Mouse (Mus musculus): ENCODE measurements around the gene Lmbr1l. TPM values are rescaled to one million over a fixed set of nuclear protein-coding genes. Genes with fewer than 3 reads are reported as not detected.

The Lmbr1l gene
- total and polyA plus RNA-seq, 3 experiments = 23.4 to 30.4 (median 27.9) TPM

DNA sequence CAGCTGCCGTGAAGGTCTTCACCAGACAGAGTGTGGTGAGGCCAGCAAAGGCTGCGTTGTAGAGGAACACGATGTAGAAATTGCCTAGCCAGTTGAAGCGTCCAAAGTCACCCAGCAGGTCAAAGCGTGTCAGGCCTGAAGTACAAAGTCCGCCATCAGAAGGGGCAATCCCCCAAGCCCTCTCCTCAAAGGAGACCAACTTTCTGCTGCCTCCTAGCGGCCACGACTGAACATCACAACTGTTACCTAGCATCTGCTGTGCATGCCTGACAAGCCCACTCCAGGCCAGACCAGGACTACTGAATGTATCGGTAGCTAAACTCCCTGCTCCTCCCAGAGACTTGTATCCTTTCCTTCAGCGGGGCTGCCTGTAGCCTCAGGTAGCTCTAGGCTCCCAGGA, 13.3 kb downstream of the Lmbr1l start:
- DNase-seq (ENCODE audit: extremely low read depth) = peak; percentile 60
- Histone ChIP-seq H3K36me3 (replicated peaks in 1 of 2; ENCODE audit: control insufficient read depth in 1 of 2, insufficient read depth in 1 of 2, low read length in 1 of 2) (peaks cover 28 to 69% of the 10 kb centered on the region in 2 experiments), H3K4me1 (ENCODE audit: control insufficient read depth in 1 of 2, insufficient read depth in 2 of 2) (no peaks in the 10 kb centered on the region), H3K4me3 (replicated peaks in 1 of 3; ENCODE audit: low read depth in 2 of 3, low read length in 2 of 3, poor library complexity in 1 of 3) (no peak overlapping the region), H3K27ac (ENCODE audit: insufficient read depth, low read depth) (no peak overlapping the region), H3K4me2 (ENCODE audit: insufficient read depth, low read depth, poor library complexity, severe bottlenecking) (no peak overlapping the region), H3K9me3 (replicated peaks; ENCODE audit: low read length) (no peaks in the 10 kb centered on the region), H3K79me2 (replicated peaks; ENCODE audit: control insufficient read depth, extremely low read depth, insufficient read depth, poor library complexity, severe bottlenecking) (no peaks in the 10 kb centered on the region), H3K9ac (ENCODE audit: insufficient read depth, low read depth) (no peak overlapping the region), H3K27me3 (replicated peaks) (no peaks in the 10 kb centered on the region)
- dilution Hi-C loops (cut with MboI; ENCODE audit: extremely low pct_ligation_motif_present, extremely low pct_unique_long_range_greater_than_20kb, low sequenced_read_pairs) = no loop called here
- in situ Hi-C loops (cut with MboI; ENCODE audit: low pct_ligation_motif_present, low pct_unique_long_range_greater_than_20kb, low sequenced_read_pairs) = no loop called here
- TF ChIP-seq POLR2AphosphoS2 (IDR thresholded peaks at IDR 0.05; ENCODE audit: low read depth, low read length) (no peak), RAD21 (IDR thresholded peaks at IDR 0.05; ENCODE audit: low read depth, low read length) (peak; percentile 36), USF2 (conservative IDR thresholded peaks at IDR 0.05; ENCODE audit: low read depth, low read length) (no peak), CTCF (conservative IDR thresholded peaks at IDR 0.05 in 1 of 2, IDR thresholded peaks at IDR 0.05 in 1 of 2; ENCODE audit: low read depth in 2 of 2, low read length in 2 of 2) (peak; percentile 74 to 91), MYC (IDR thresholded peaks at IDR 0.05; ENCODE audit: low read depth, low read length) (no peak), SMC3 (IDR thresholded peaks at IDR 0.05; ENCODE audit: low read depth, low read length) (peak; percentile 71)

DNA sequence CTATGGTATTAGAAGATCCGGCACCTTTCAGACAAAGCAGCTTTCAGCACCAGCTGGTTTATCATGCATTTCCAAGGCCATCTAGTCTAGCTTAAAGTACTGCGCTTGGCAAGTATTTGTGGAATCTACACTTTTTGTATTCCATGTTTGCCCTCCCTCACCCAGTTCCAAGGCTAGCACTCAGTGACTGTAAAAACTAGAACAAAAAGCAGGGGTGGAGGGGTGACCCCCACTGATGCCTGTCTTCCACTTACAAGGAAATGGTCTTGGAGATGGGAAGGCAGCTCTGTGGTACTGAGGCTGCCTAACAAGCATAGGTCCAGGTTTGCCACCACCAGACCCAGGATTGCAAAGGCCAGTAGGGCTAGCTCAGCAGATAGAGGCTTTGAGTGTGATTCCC, 15.4 kb downstream of the Lmbr1l start:
- DNase-seq (ENCODE audit: extremely low read depth) = no peak
- Histone ChIP-seq H3K4me2 (ENCODE audit: insufficient read depth, low read depth, poor library complexity, severe bottlenecking) (no peak overlapping the region), H3K27me3 (replicated peaks) (peaks cover 3% of the 10 kb centered on the region), H3K9me3 (replicated peaks; ENCODE audit: low read length) (no peaks in the 10 kb centered on the region), H3K4me1 (ENCODE audit: control insufficient read depth in 1 of 2, insufficient read depth in 2 of 2) (peaks cover 0 to 6% of the 10 kb centered on the region in 2 experiments; a peak in 1 of 4 replicates), H3K79me2 (replicated peaks; ENCODE audit: control insufficient read depth, extremely low read depth, insufficient read depth, poor library complexity, severe bottlenecking) (no peaks in the 10 kb centered on the region), H3K27ac (ENCODE audit: insufficient read depth, low read depth) (no peak overlapping the region), H3K4me3 (replicated peaks in 1 of 3; ENCODE audit: low read depth in 2 of 3, low read length in 2 of 3, poor library complexity in 1 of 3) (no peak overlapping the region), H3K9ac (ENCODE audit: insufficient read depth, low read depth) (no peak overlapping the region), H3K36me3 (replicated peaks in 1 of 2; ENCODE audit: control insufficient read depth in 1 of 2, insufficient read depth in 1 of 2, low read length in 1 of 2) (peaks cover 9 to 48% of the 10 kb centered on the region in 2 experiments)
- dilution Hi-C loops (cut with MboI; ENCODE audit: extremely low pct_ligation_motif_present, extremely low pct_unique_long_range_greater_than_20kb, low sequenced_read_pairs) (no loop called here), in situ Hi-C loops (cut with MboI; ENCODE audit: low pct_ligation_motif_present, low pct_unique_long_range_greater_than_20kb, low sequenced_read_pairs) (no loop called here)
- TF ChIP-seq NELFE (IDR thresholded peaks at IDR 0.05; ENCODE audit: low read depth, low read length) (no peak), POLR2AphosphoS2 (IDR thresholded peaks at IDR 0.05; ENCODE audit: low read depth, low read length) (peak; percentile 58; the same call in 1 of the 2 replicates), MYC (IDR thresholded peaks at IDR 0.05; ENCODE audit: low read depth, low read length) (no peak), RAD21 (IDR thresholded peaks at IDR 0.05; ENCODE audit: low read depth, low read length) (no peak), MEF2A (IDR thresholded peaks at IDR 0.05; ENCODE audit: borderline replicate concordance, low read depth, low read length) (no peak), JUND (conservative IDR thresholded peaks at IDR 0.05; ENCODE audit: low read depth, low read length) (no peak)

- Histone ChIP-seq H3K27ac (ENCODE audit: insufficient read depth, low read depth) (no peak overlapping the region), H3K79me2 (replicated peaks; ENCODE audit: control insufficient read depth, extremely low read depth, insufficient read depth, poor library complexity, severe bottlenecking) (no peaks in the 10 kb centered on the region), H3K4me2 (ENCODE audit: insufficient read depth, low read depth, poor library complexity, severe bottlenecking) (no peak overlapping the region), H3K9ac (ENCODE audit: insufficient read depth, low read depth) (no peak overlapping the region), H3K36me3 (replicated peaks in 1 of 2; ENCODE audit: control insufficient read depth in 1 of 2, insufficient read depth in 1 of 2, low read length in 1 of 2) (peaks cover 9 to 38% of the 10 kb centered on the region in 2 experiments), H3K27me3 (replicated peaks) (peaks cover 3% of the 10 kb centered on the region), H3K9me3 (replicated peaks; ENCODE audit: low read length) (no peaks in the 10 kb centered on the region), H3K4me3 (replicated peaks in 1 of 3; ENCODE audit: low read depth in 2 of 3, low read length in 2 of 3, poor library complexity in 1 of 3) (no peak overlapping the region), H3K4me1 (ENCODE audit: control insufficient read depth in 1 of 2, insufficient read depth in 2 of 2) (peaks cover 3 to 6% of the 10 kb centered on the region in 2 experiments; a peak in 1 of 4 replicates)
- no peak for DNase-seq (ENCODE audit: extremely low read depth)
- in situ Hi-C loops (cut with MboI; ENCODE audit: low pct_ligation_motif_present, low pct_unique_long_range_greater_than_20kb, low sequenced_read_pairs) (no loop called here), dilution Hi-C loops (cut with MboI; ENCODE audit: extremely low pct_ligation_motif_present, extremely low pct_unique_long_range_greater_than_20kb, low sequenced_read_pairs) (no loop called here)
- TF ChIP-seq MYC (IDR thresholded peaks at IDR 0.05; ENCODE audit: low read depth, low read length) (0 out of 2 replicates have a peak, but pooled peaks have one; percentile 25), CTCF (conservative IDR thresholded peaks at IDR 0.05 in 1 of 2, IDR thresholded peaks at IDR 0.05 in 1 of 2; ENCODE audit: low read depth in 2 of 2, low read length in 2 of 2) (peak in 1 of 2 experiments; percentile 44; a peak in 2 of 4 replicates), ELF1 (IDR thresholded peaks at IDR 0.05; ENCODE audit: low read depth, low read length) (no peak), MEF2A (IDR thresholded peaks at IDR 0.05; ENCODE audit: borderline replicate concordance, low read depth, low read length) (peak; percentile 55)
Measured at GRCm38 (mm10) chr15:98901530-98901929, 16.5 kb downstream of the Lmbr1l start.

Measured in CH12.LX (cell line).